Comparison of ENCODE assay signal across 8 mouse cellular contexts in genomic region chr11:6444077-6444853, GRCm38 (mm10). TPM values are rescaled to one million over a fixed set of nuclear protein-coding genes. Genes with fewer than 3 reads are reported as not detected.
A peak's percentile ranks its signal among the peaks of the same experiment; 100 is the strongest.
DNase-seq lines count a peak whose midpoint lies in the region; ATAC-seq and TF ChIP-seq lines count a peak whose summit lies in the region.

Gene H2afv, minus strand, starts transcription at chr11:6444443.

- H3K36me3 ChIP-seq in G1E (replicated peaks) = peaks cover 9% of the 10 kb centered on the region
- H3K36me3 ChIP-seq in forebrain, embryonic 16.5 days (ENCODE audit: control insufficient read depth, insufficient read depth) = no peaks in the 10 kb centered on the region; the same call in 1 of the 2 replicates
- peaks cover 5% of the 10 kb centered on the region for H3K36me3 ChIP-seq in lung, embryonic 14.5 days (ENCODE audit: insufficient read depth)
- 0 out of 2 replicates have a peak, but pooled peaks cover 3% of the 10 kb centered on the region for H3K36me3 ChIP-seq in thymus, adult 2 months (ENCODE audit: control insufficient read depth, insufficient read depth, low read length)

- DNase-seq in G1E (ENCODE audit: low spot score) = peak; percentile 94
- DNase-seq in cerebellum, adult 18-20 months = peak; percentile 99 to 100
- DNase-seq in heart, postnatal 36 days = peak; percentile 99
- peak; percentile 99 for DNase-seq in layer of hippocampus, adult 2 months (ENCODE audit: low spot score in 2 of 2)
- peak; percentile 100 for DNase-seq in lung, embryonic 14.5 days
- DNase-seq in thymus, adult 2 months = peak; percentile 98

- H3K9ac ChIP-seq in forebrain, embryonic 16.5 days (replicated peaks; ENCODE audit: low read depth, low read length) = peak within 1 kb of the TSS; percentile 81
- H3K9ac ChIP-seq in lung, embryonic 14.5 days = peak within 1 kb of the TSS; percentile 84

- peak within 1 kb of the TSS; percentile 82 for H3K4me2 ChIP-seq in forebrain, embryonic 16.5 days (ENCODE audit: low read length)
- H3K4me2 ChIP-seq in lung, embryonic 14.5 days = peak within 1 kb of the TSS; percentile 67

- H3K27ac ChIP-seq in forebrain, embryonic 16.5 days (ENCODE audit: low read length) = peak within 1 kb of the TSS; percentile 93
- peak within 1 kb of the TSS; percentile 94 for H3K27ac ChIP-seq in layer of hippocampus, adult 2 months
- peak within 1 kb of the TSS; percentile 96 for H3K27ac ChIP-seq in lung, embryonic 14.5 days (ENCODE audit: low read depth)
- peak within 1 kb of the TSS; percentile 77; the same call in 1 of the 2 replicates for H3K27ac ChIP-seq in olfactory bulb, adult 2 months (ENCODE audit: insufficient read depth, low read depth, low read length)
- H3K27ac ChIP-seq in thymus, adult 2 months (ENCODE audit: control insufficient read depth, insufficient read depth, low read length) = no peak within 1 kb of the TSS

- no peaks in the 10 kb centered on the region for H3K9me3 ChIP-seq in G1E (replicated peaks)
- H3K9me3 ChIP-seq in forebrain, embryonic 16.5 days (ENCODE audit: control insufficient read depth, low read length) = no peaks in the 10 kb centered on the region
- H3K9me3 ChIP-seq in lung, embryonic 14.5 days (ENCODE audit: low read depth, low read length) = no peaks in the 10 kb centered on the region

- H3K27me3 ChIP-seq in G1E (ENCODE audit: insufficient read depth, low read length) = peaks cover 4% of the 10 kb centered on the region; the same call in 1 of the 2 replicates
- no peaks in the 10 kb centered on the region for H3K27me3 ChIP-seq in forebrain, embryonic 16.5 days (replicated peaks; ENCODE audit: control insufficient read depth, insufficient read depth, low read length)
- H3K27me3 ChIP-seq in lung, embryonic 14.5 days (ENCODE audit: insufficient read depth, low read length) = no peaks in the 10 kb centered on the region
- no peaks in the 10 kb centered on the region for H3K27me3 ChIP-seq in thymus, adult 2 months (ENCODE audit: control insufficient read depth, insufficient read depth, low read length)

- peaks cover 20% of the 10 kb centered on the region for H3K4me1 ChIP-seq in G1E (ENCODE audit: insufficient read depth, low read depth, low read length)
- H3K4me1 ChIP-seq in forebrain, embryonic 16.5 days (replicated peaks; ENCODE audit: control insufficient read depth, insufficient read depth, low read length) = peaks cover 7% of the 10 kb centered on the region
- no peaks in the 10 kb centered on the region for H3K4me1 ChIP-seq in lung, embryonic 14.5 days (ENCODE audit: insufficient read depth)
- no peaks in the 10 kb centered on the region for H3K4me1 ChIP-seq in olfactory bulb, adult 2 months (ENCODE audit: control insufficient read depth, insufficient read depth, low read length)
- no peaks in the 10 kb centered on the region for H3K4me1 ChIP-seq in thymus, adult 2 months (replicated peaks; ENCODE audit: control insufficient read depth, insufficient read depth, low read length)

- under 1% methylated on average over 78 of the region's 80 CpGs for WGBS in forebrain, embryonic 16.5 days
- 1% methylated on average over 80 of the region's 80 CpGs for WGBS in lung, embryonic 14.5 days
- WGBS in olfactory bulb, adult 2 months = under 1% methylated on average over 80 of the region's 80 CpGs
- under 1% methylated on average over 78 of the region's 80 CpGs for WGBS in thymus, adult 2 months

- TF ChIP-seq POLR2A in olfactory bulb, adult 2 months (IDR thresholded peaks at IDR 0.05; ENCODE audit: insufficient read depth, low read depth, low read length) = peak; percentile 59
- peak; percentile 82 for TF ChIP-seq POLR2A in thymus, adult 2 months (IDR thresholded peaks at IDR 0.05; ENCODE audit: control insufficient read depth, extremely low read depth, insufficient read depth, low read length, poor library complexity)

- TF ChIP-seq CTCF in G1E (IDR thresholded peaks at IDR 0.05; ENCODE audit: low read depth, low read length) = no peak
- peak; percentile 59 for TF ChIP-seq CTCF in layer of hippocampus, adult 2 months (conservative IDR thresholded peaks at IDR 0.05)
- peak; percentile 52 for TF ChIP-seq CTCF in lung, embryonic 14.5 days (IDR thresholded peaks at IDR 0.05; ENCODE audit: low read depth)
- TF ChIP-seq CTCF in olfactory bulb, adult 2 months (IDR thresholded peaks at IDR 0.05; ENCODE audit: insufficient read depth, low read depth, low read length) = no peak
- TF ChIP-seq CTCF in thymus, adult 2 months (IDR thresholded peaks at IDR 0.05; ENCODE audit: borderline replicate concordance, control insufficient read depth, extremely low read depth, insufficient read depth, low read length, poor library complexity) = peak; percentile 58

- H3K4me3 ChIP-seq in G1E (ENCODE audit: low read depth, low read length) = peak within 1 kb of the TSS; percentile 76
- peak within 1 kb of the TSS; percentile 79 for H3K4me3 ChIP-seq in forebrain, embryonic 16.5 days (replicated peaks; ENCODE audit: low read length)
- peak within 1 kb of the TSS; percentile 73 for H3K4me3 ChIP-seq in layer of hippocampus, adult 2 months
- peak within 1 kb of the TSS; percentile 77 for H3K4me3 ChIP-seq in lung, embryonic 14.5 days (ENCODE audit: low read depth, low read length)
- peak within 1 kb of the TSS; percentile 86 for H3K4me3 ChIP-seq in olfactory bulb, adult 2 months (ENCODE audit: insufficient read depth, low read depth, low read length)
- peak within 1 kb of the TSS; percentile 68 for H3K4me3 ChIP-seq in thymus, adult 2 months (ENCODE audit: control insufficient read depth, insufficient read depth, low read length)

- ATAC-seq in G1E (ENCODE audit: extremely low read depth, insufficient number of reproducible peaks, low FRiP score, poor library complexity, severe bottlenecking) = peak; percentile 96
- ATAC-seq in forebrain, embryonic 16.5 days = peak; percentile 99
- ATAC-seq in lung, embryonic 14.5 days (ENCODE audit: insufficient read depth) = peak; percentile 99

- intact Hi-C loops in heart, postnatal 36 days (cut with DNase I) = no loop called here

RNA-seq across cellular contexts. Expression of gene H2afv, which starts in this region (rescaled TPM):
- total RNA-seq in G1E (2014; fragmentation: Nextera tagmentation) (53.2 and 62.9 TPM in 2 replicates), G1E (2017) (77.3 and 92.1 TPM in 2 replicates)
- polyA plus RNA-seq in G1E (2012) = 68.1 and 97.5 TPM in 2 replicates
- 438 and 507 TPM in 2 replicates for polyA plus RNA-seq in forebrain, embryonic 16.5 days (2015; fragmentation: Nextera tagmentation; extraction: Ambion mirVana)
- total RNA-seq in heart, postnatal 36 days (2021) = 10 to 100 TPM; 70.4 to 83.8 TPM
- total RNA-seq in layer of hippocampus, adult 2 months (2021) = 10 to 100 TPM; 43.6 to 47.3 TPM
- polyA plus RNA-seq in lung, embryonic 14.5 days (2014; fragmentation: Nextera tagmentation; extraction: Ambion mirVana) = 562 and 581 TPM in 2 replicates
- polyA plus RNA-seq in olfactory bulb, adult 2 months (2012; ENCODE audit: insufficient read depth, insufficient read length, low replicate concordance, missing spikeins) = not detected in 2 replicates
- 163 and 178 TPM in 2 replicates for polyA plus RNA-seq in thymus, adult 2 months (2012; rRNA removed)

Comparison
In these comparisons a context has a peak if more than half of its experiments do, and no peak if none do; other contexts are left out.
1. CTCF ChIP-seq: peak in layer of hippocampus, adult 2 months (single experiment), lung, embryonic 14.5 days (single experiment) and thymus, adult 2 months (single experiment); none in G1E (single experiment) and olfactory bulb, adult 2 months (single experiment).
2. Peak in every context shown above with its lines, with median percentiles within 50 percentile points of each other: ATAC-seq, DNase-seq and H3K4me3 ChIP-seq.